Mouse (Mus musculus) liver, adult (tissue): Measurements from ENCODE around the gene Cog3.

Source experiments
- GATA4 ChIP-seq: IDR thresholded peaks from 2 replicates; pipeline ENCODE4 v1.6.1; 2014; ENCODE audit warnings: mild to moderate bottlenecking, low read length; ENCODE audit not compliant: insufficient replicate concordance

The Cog3 gene

DNA sequence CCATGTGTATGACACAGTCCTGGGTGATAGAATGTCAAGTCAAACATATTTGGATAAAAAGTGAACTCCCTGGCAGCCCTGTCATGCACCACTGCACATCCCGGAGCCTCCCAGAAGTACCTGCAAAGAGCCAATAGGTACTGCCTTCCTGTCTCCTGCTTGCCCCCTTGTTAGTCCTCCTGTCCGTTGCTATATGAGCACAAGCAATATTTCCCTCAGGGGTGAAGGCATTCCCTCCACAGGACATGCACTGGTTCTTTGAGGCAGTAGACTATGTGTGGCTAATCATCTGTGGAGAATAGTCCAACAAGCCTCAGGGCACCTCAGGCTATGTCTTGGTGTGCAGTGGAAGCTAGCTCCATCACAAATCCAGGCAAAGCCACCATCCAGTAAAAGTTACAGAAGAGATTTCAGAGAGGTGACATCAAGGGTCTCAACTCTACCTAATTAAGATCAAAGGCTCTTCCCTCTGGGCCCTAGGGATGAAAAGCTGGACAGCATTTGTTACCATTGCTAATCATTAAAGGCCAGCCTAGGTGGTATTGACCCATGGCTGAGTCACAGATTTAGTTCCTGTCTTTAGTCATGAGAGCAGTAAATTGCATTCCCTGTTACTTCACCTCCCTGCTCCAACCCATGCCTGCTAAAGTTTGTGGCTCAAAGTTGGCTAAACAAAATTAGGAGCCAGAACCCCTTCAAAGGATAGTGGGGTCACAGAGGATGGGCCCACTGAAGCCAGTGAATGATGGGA, 88.7 kb downstream of the Cog3 start:
- no peak for TF ChIP-seq GATA4

DNA sequence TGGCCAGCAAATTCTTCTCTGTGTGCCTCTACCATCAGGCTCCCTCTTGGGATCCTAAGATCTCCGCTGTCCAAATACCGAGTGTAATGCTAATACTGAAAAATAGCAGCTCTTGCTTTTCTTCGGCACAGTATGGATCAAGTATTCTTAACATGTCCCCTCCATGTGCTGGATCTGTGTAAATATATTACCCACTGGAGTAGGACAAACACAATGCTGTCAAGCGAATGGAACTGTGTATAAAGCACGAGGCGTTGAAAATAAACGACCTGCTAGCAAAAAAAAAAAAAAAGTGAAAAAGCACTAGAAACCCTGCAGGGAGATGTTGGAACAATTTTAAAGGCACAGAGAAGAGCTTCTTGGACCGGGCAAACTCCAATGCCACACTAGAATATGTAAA, 92.8 kb downstream of the Cog3 start:
- no peak for TF ChIP-seq GATA4

GRCm38 (mm10) chr14:75660936-75661335, 93.4 kb downstream of the Cog3 start:
- TF ChIP-seq GATA4, result no peak
